Mouse (Mus musculus): Measurements from ENCODE around the gene Magi1. TPM values are rescaled to one million over a fixed set of nuclear protein-coding genes. Genes with fewer than 3 reads are reported as not detected.

The Magi1 gene
- total and polyA plus RNA-seq, 3 experiments, result not detected

DNA sequence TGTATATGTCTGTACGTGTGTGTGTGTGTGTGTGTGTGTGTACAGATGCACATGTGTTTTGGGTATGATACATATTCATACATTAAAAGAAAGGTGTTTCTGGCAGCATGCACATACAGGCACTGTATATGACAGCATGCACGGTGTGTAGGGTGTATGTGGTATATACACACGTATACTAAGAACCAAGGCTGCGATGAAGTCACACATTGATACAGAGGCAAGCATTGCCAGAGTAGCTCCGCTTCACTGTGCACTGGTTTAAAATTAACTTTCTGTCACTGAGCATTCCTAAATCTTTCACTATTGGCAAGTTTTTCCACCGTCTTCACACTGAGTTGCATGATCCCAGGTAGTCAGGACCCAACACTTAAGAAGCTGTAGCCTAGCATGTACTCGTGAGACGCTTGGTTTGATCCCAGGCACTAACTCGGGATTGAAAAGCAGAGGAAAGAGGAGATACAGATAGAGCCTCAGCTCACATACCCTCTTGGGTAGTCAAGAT, 34.4 kb downstream of the Magi1 start:
- H3K79me2 ChIP-seq (ENCODE audit: control insufficient read depth, insufficient read depth, low read length, poor library complexity), result no peaks in the 10 kb centered on the region
- no peak overlapping the region for H3K27ac ChIP-seq (ENCODE audit: control insufficient read depth, low read depth, low read length)
- H3K36me3 ChIP-seq (ENCODE audit: control insufficient read depth in 1 of 2, insufficient read depth in 2 of 2, low read length in 2 of 2), result no peaks in the 10 kb centered on the region
- no peak overlapping the region for H3K4me3 ChIP-seq (ENCODE audit: control insufficient read depth in 1 of 2, insufficient read depth in 1 of 2, low read depth in 2 of 2, low read length in 2 of 2)
- no peaks in the 10 kb centered on the region for H3K9me3 ChIP-seq (replicated peaks; ENCODE audit: insufficient read depth, low read length)
- H3K27me3 ChIP-seq (ENCODE audit: control insufficient read depth in 1 of 2, insufficient read depth in 2 of 2, low read length in 2 of 2), result no peaks in the 10 kb centered on the region
- H3K9ac ChIP-seq (ENCODE audit: control insufficient read depth, low read depth, low read length, poor library complexity, severe bottlenecking), result no peak overlapping the region
- DNase-seq (ENCODE audit: low read depth, low spot score), result no peak
- TF ChIP-seq USF1 (IDR thresholded peaks at IDR 0.05; ENCODE audit: low read depth, low read length), result no peak
- TF ChIP-seq TCF12 (IDR thresholded peaks at IDR 0.05; ENCODE audit: low read depth, low read length), result no peak
- TF ChIP-seq ETS1 (IDR thresholded peaks at IDR 0.05; ENCODE audit: low read depth, low read length), result no peak
- TF ChIP-seq E2F4 (IDR thresholded peaks at IDR 0.05; ENCODE audit: borderline replicate concordance, low read depth, low read length), result no peak
- TF ChIP-seq ZMIZ1 (IDR thresholded peaks at IDR 0.05; ENCODE audit: low read depth, low read length), result no peak
- no peak for TF ChIP-seq MYC (IDR thresholded peaks at IDR 0.05; ENCODE audit: low read depth, low read length)
- TF ChIP-seq POLR2AphosphoS2 (IDR thresholded peaks at IDR 0.05; ENCODE audit: low read length), result no peak
- no peak for TF ChIP-seq KAT2A (conservative IDR thresholded peaks at IDR 0.05; ENCODE audit: low read depth, low read length)
- no peak for TF ChIP-seq EP300 (IDR thresholded peaks at IDR 0.05; ENCODE audit: low read depth in 1 of 2, low read length in 2 of 2)
- no peak for TF ChIP-seq GABPA (IDR thresholded peaks at IDR 0.05; ENCODE audit: low read depth, low read length)
- TF ChIP-seq JUND (IDR thresholded peaks at IDR 0.05; ENCODE audit: low read depth, low read length), result no peak
- no peak for TF ChIP-seq ZKSCAN1 (IDR thresholded peaks at IDR 0.05; ENCODE audit: low read depth, low read length)
- H3K4me1 ChIP-seq (ENCODE audit: control insufficient read depth in 1 of 2, insufficient read depth in 2 of 2, low read length in 2 of 2), result no peaks in the 10 kb centered on the region

DNA sequence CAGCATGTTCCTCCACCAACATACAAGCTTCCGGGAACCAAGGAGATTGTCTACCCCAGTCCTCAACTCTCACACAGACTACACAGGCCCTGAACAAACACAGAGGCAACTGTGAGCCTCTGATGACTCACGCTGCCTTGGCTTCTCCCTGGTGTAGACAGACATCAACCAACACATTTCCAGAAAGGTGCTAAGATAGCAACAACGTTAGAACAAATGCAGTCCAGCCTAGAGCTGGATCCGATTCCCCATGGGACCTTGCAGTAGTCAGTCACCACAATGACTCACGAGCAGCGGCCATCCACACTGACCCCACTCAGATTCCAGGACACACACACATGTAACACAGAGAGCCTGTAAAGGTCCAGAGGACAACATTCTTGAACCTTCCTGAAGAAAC, 42.5 kb downstream of the Magi1 start:
- Histone ChIP-seq H3K27ac (ENCODE audit: control insufficient read depth, low read depth, low read length) (no peak overlapping the region), H3K4me3 (ENCODE audit: control insufficient read depth in 1 of 2, insufficient read depth in 1 of 2, low read depth in 2 of 2, low read length in 2 of 2) (no peak overlapping the region), H3K27me3 (ENCODE audit: control insufficient read depth in 1 of 2, insufficient read depth in 2 of 2, low read length in 2 of 2) (no peaks in the 10 kb centered on the region), H3K9ac (ENCODE audit: control insufficient read depth, low read depth, low read length, poor library complexity, severe bottlenecking) (no peak overlapping the region), H3K9me3 (replicated peaks; ENCODE audit: insufficient read depth, low read length) (no peaks in the 10 kb centered on the region), H3K79me2 (ENCODE audit: control insufficient read depth, insufficient read depth, low read length, poor library complexity) (no peaks in the 10 kb centered on the region), H3K36me3 (ENCODE audit: control insufficient read depth in 1 of 2, insufficient read depth in 2 of 2, low read length in 2 of 2) (no peaks in the 10 kb centered on the region), H3K4me1 (ENCODE audit: control insufficient read depth in 1 of 2, insufficient read depth in 2 of 2, low read length in 2 of 2) (no peaks in the 10 kb centered on the region)
- TF ChIP-seq JUND (IDR thresholded peaks at IDR 0.05; ENCODE audit: low read depth, low read length) (no peak), CHD1 (IDR thresholded peaks at IDR 0.05; ENCODE audit: low read depth, low read length) (no peak), HCFC1 (IDR thresholded peaks at IDR 0.05; ENCODE audit: low read depth, low read length) (no peak), CHD2 (IDR thresholded peaks at IDR 0.05; ENCODE audit: low read length) (no peak)
- no peak for DNase-seq (ENCODE audit: low read depth, low spot score)

DNA sequence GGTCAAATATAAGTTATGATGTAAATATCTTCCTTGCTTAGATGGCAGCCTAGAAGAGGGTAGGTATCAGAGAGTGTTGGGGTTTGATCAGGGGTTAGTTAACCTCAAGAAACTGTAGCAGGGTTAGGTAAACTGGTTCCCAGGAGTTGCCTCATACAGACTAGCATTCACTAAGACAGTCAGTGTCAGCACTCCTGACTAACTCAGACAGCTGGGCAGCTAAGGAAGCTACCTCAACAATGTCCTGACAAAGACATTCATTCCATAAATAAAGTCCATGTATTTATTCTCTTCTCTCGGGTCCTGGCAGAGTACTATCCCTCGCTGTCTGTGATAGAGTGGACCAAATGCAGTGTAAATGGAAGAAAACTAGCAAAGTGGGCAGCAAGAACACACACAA, 45.1 kb downstream of the Magi1 start:
- Histone ChIP-seq H3K4me1 (ENCODE audit: control insufficient read depth in 1 of 2, insufficient read depth in 2 of 2, low read length in 2 of 2) (no peaks in the 10 kb centered on the region), H3K27me3 (ENCODE audit: control insufficient read depth in 1 of 2, insufficient read depth in 2 of 2, low read length in 2 of 2) (no peaks in the 10 kb centered on the region), H3K4me3 (ENCODE audit: control insufficient read depth in 1 of 2, insufficient read depth in 1 of 2, low read depth in 2 of 2, low read length in 2 of 2) (no peak overlapping the region), H3K9ac (ENCODE audit: control insufficient read depth, low read depth, low read length, poor library complexity, severe bottlenecking) (no peak overlapping the region), H3K79me2 (ENCODE audit: control insufficient read depth, insufficient read depth, low read length, poor library complexity) (no peaks in the 10 kb centered on the region), H3K27ac (ENCODE audit: control insufficient read depth, low read depth, low read length) (no peak overlapping the region), H3K36me3 (ENCODE audit: control insufficient read depth in 1 of 2, insufficient read depth in 2 of 2, low read length in 2 of 2) (no peaks in the 10 kb centered on the region), H3K9me3 (replicated peaks; ENCODE audit: insufficient read depth, low read length) (no peaks in the 10 kb centered on the region)
- no peak for DNase-seq (ENCODE audit: low read depth, low spot score)
- no peak for TF ChIP-seq MAZ (IDR thresholded peaks at IDR 0.05; ENCODE audit: low read depth, low read length)
- TF ChIP-seq JUND (IDR thresholded peaks at IDR 0.05; ENCODE audit: low read depth, low read length), result no peak
- no peak for TF ChIP-seq USF1 (IDR thresholded peaks at IDR 0.05; ENCODE audit: low read depth, low read length)
- no peak for TF ChIP-seq CTCF (IDR thresholded peaks at IDR 0.05 in 2 of 3, conservative IDR thresholded peaks at IDR 0.05 in 1 of 3; ENCODE audit: control insufficient read depth in 1 of 3, insufficient read depth in 1 of 3, low read depth in 2 of 3, low read length in 3 of 3, poor library complexity in 1 of 3, severe bottlenecking in 1 of 3)

Measured in MEL (cell line).